Mouse (Mus musculus): ENCODE data around the gene Adrb1.

GRCm38 (mm10) chr19:56687026-56687635, 34.9 kb upstream of the Adrb1 start:
- TF ChIP-seq MAFK (IDR thresholded peaks at IDR 0.05; ENCODE audit: insufficient read depth, low read depth, low read length), result no peak
- no peak for TF ChIP-seq ZNF384 (IDR thresholded peaks at IDR 0.05; ENCODE audit: low read depth, low read length)
- no peak for TF ChIP-seq ZC3H11A (IDR thresholded peaks at IDR 0.05; ENCODE audit: borderline replicate concordance, low read depth, low read length)
- no peak for TF ChIP-seq CHD2 (IDR thresholded peaks at IDR 0.05; ENCODE audit: low read depth, low read length)
- no peak for TF ChIP-seq HCFC1 (IDR thresholded peaks at IDR 0.05; ENCODE audit: borderline replicate concordance, insufficient read depth, low read length)

Measured in ES-E14 (cell line).